Mouse (Mus musculus) ES-Bruce4 (cell line): Measurements from ENCODE around the gene Ccdc159. TPM values are rescaled to one million over a fixed set of nuclear protein-coding genes. Genes with fewer than 3 reads are reported as not detected.
A peak's percentile ranks its signal among the peaks of the same experiment; 100 is the strongest.

Experiments
- H3K27ac ChIP-seq: 2 replicates; pipeline ENCODE4 v1.5.1; 2012; ENCODE audit warnings: low read length, inconsistent platforms; ENCODE audit not compliant: insufficient read depth
- H3K27me3 ChIP-seq: 2 replicates; pipeline ENCODE4 v1.6.1; 2012; ENCODE audit warnings: mild to moderate bottlenecking, low read length, inconsistent platforms; ENCODE audit not compliant: control insufficient read depth, poor library complexity, insufficient read depth, severe bottlenecking
- H3K36me3 ChIP-seq: 2 replicates; pipeline ENCODE4 v1.6.1; 2012; ENCODE audit warnings: inconsistent platforms, mild to moderate bottlenecking, low read length, moderate library complexity; ENCODE audit not compliant: control insufficient read depth, poor library complexity, insufficient read depth, severe bottlenecking
- H3K4me1 ChIP-seq: one replicate; pipeline ENCODE4 v1.8.1; 2011; ENCODE audit warnings: low read length; ENCODE audit not compliant: control insufficient read depth, insufficient read depth
- H3K4me3 ChIP-seq: 2 replicates; pipeline ENCODE4 v1.5.1; 2011; ENCODE audit warnings: low read depth, mild to moderate bottlenecking, low read length
- H3K9ac ChIP-seq: 2 replicates; pipeline ENCODE4 v1.6.1; 2012; ENCODE audit warnings: low read depth, mild to moderate bottlenecking, inconsistent platforms; ENCODE audit not compliant: poor library complexity, severe bottlenecking
- H3K9me3 ChIP-seq: replicated peaks from 2 replicates; pipeline ENCODE4 v1.6.1; 2012; ENCODE audit warnings: mild to moderate bottlenecking, low read length, inconsistent platforms; ENCODE audit not compliant: control insufficient read depth, poor library complexity, insufficient read depth, severe bottlenecking
- CTCF ChIP-seq: IDR thresholded peaks from one replicate; pipeline ENCODE4 v1.8.1; 2011; ENCODE audit warnings: low read depth, low read length
- EP300 ChIP-seq: IDR thresholded peaks from 2 replicates; pipeline ENCODE4 v1.6.1; 2011; ENCODE audit warnings: low read depth, low read length; ENCODE audit not compliant: insufficient read depth
- POLR2A ChIP-seq: IDR thresholded peaks from one replicate; pipeline ENCODE4 v1.8.1; 2011; ENCODE audit warnings: low read length; ENCODE audit not compliant: insufficient read depth
- polyA plus RNA-seq: library from polyadenylated mRNA; stranded (reverse); fragments of >200 nt; gene quantifications from 2 replicates; pipeline ENCODE4 v1.2.4, GENCODE M21; 2011; ENCODE audit warnings: low read depth; ENCODE audit not compliant: missing spikeins, insufficient read depth, insufficient read length

Ccdc159 gene
- polyA plus RNA-seq, 1 experiment = 2.9 TPM

- peak overlapping the region; percentile 74 for H3K4me3 ChIP-seq
- peak overlapping the region; percentile 53 for H3K9ac ChIP-seq
- H3K27ac ChIP-seq = no peak overlapping the region
- no peaks in the 10 kb centered on the region for H3K27me3 ChIP-seq
- no peaks in the 10 kb centered on the region for H3K9me3 ChIP-seq
- TF ChIP-seq CTCF (no peak), EP300 (no peak)
- H3K4me1 ChIP-seq = no peaks in the 10 kb centered on the region
- no peaks in the 10 kb centered on the region for H3K36me3 ChIP-seq
Observed at GRCm38 (mm10) chr9:21926784-21927183, 487 bp upstream of the Ccdc159 start.

GRCm38 (mm10) chr9:21929208-21929607 lies 1.9 kb downstream of the Ccdc159 start:
- Histone ChIP-seq H3K27ac (no peak overlapping the region), H3K36me3 (no peaks in the 10 kb centered on the region), H3K27me3 (no peaks in the 10 kb centered on the region), H3K9me3 (no peaks in the 10 kb centered on the region), H3K4me3 (no peak overlapping the region), H3K4me1 (no peaks in the 10 kb centered on the region), H3K9ac (no peak overlapping the region)
- TF ChIP-seq EP300 = no peak
- no peak for TF ChIP-seq CTCF
- TF ChIP-seq POLR2A = no peak

GRCm38 (mm10) chr9:21932006-21932405 lies 4.7 kb downstream of the Ccdc159 start:
- H3K27ac ChIP-seq = no peak overlapping the region
- no peak for TF ChIP-seq EP300
- no peak for TF ChIP-seq POLR2A
- H3K9ac ChIP-seq = no peak overlapping the region
- H3K36me3 ChIP-seq = no peaks in the 10 kb centered on the region
- H3K27me3 ChIP-seq = no peaks in the 10 kb centered on the region
- no peak overlapping the region for H3K4me3 ChIP-seq
- no peaks in the 10 kb centered on the region for H3K9me3 ChIP-seq
- H3K4me1 ChIP-seq = no peaks in the 10 kb centered on the region

- Histone ChIP-seq H3K36me3 (no peaks in the 10 kb centered on the region), H3K4me3 (no peak overlapping the region; the same call in 1 of the 2 replicates), H3K27ac (no peak overlapping the region), H3K9ac (peak overlapping the region; percentile 9; the same call in 1 of the 2 replicates), H3K9me3 (no peaks in the 10 kb centered on the region), H3K4me1 (no peaks in the 10 kb centered on the region), H3K27me3 (no peaks in the 10 kb centered on the region)
- TF ChIP-seq EP300 (no peak), CTCF (no peak), POLR2A (no peak)
Observed at GRCm38 (mm10) chr9:21932445-21933137, 5.3 kb downstream of the Ccdc159 start.

- no peaks in the 10 kb centered on the region for H3K36me3 ChIP-seq
- H3K4me1 ChIP-seq = no peaks in the 10 kb centered on the region
- no peak overlapping the region for H3K9ac ChIP-seq
- H3K27ac ChIP-seq = no peak overlapping the region
- H3K27me3 ChIP-seq = no peaks in the 10 kb centered on the region
- TF ChIP-seq CTCF = no peak
- TF ChIP-seq EP300 = no peak
- TF ChIP-seq POLR2A = no peak
- no peaks in the 10 kb centered on the region for H3K9me3 ChIP-seq
- H3K4me3 ChIP-seq = no peak overlapping the region
Observed at GRCm38 (mm10) chr9:21934021-21934420, 6.8 kb downstream of the Ccdc159 start.

GRCm38 (mm10) chr9:21935466-21936131 lies 8.3 kb downstream of the Ccdc159 start:
- H3K27ac ChIP-seq = no peak overlapping the region
- no peaks in the 10 kb centered on the region for H3K9me3 ChIP-seq
- no peaks in the 10 kb centered on the region for H3K27me3 ChIP-seq
- no peak overlapping the region for H3K4me3 ChIP-seq
- no peak for TF ChIP-seq CTCF
- no peak for TF ChIP-seq EP300
- TF ChIP-seq POLR2A = no peak
- H3K4me1 ChIP-seq = no peaks in the 10 kb centered on the region
- H3K9ac ChIP-seq = no peak overlapping the region
- no peaks in the 10 kb centered on the region for H3K36me3 ChIP-seq
